Mouse (Mus musculus) CD4-positive, CD25-positive, alpha-beta regulatory T cell, adult 9 weeks (primary cell): ENCODE measurements around the gene S100a11. TPM values are rescaled to one million over a fixed set of nuclear protein-coding genes. Genes with fewer than 3 reads are reported as not detected.

Source experiments
- polyA plus RNA-seq: library from polyadenylated mRNA; unstranded; fragments of 100-300 nt; shearing (Covaris generic); gene quantifications from one replicate; pipeline ENCODE4 v1.2.1, GENCODE M21; 2017

The S100a11 gene
- polyA plus RNA-seq = 715 TPM

GRCm38 (mm10) chr3:93520330-93521193 lies at the start of gene S100a11:
S100a11 (plus strand) TSS chr3:93520488.

GRCm38 (mm10) chr3:93554981-93555877 lies 34.9 kb downstream of the S100a11 start, which contains the start of gene S100a10:
S100a10 (plus strand) TSS chr3:93555080.

Other genes with a start within 250 kb of the S100a11 start
- gene Flg, start 247.0 kb upstream of the S100a11 start, polyA plus RNA-seq = not detected
- gene Hrnr, start 200.7 kb upstream of the S100a11 start, polyA plus RNA-seq = not detected
- gene Rptn, start 126.8 kb upstream of the S100a11 start, polyA plus RNA-seq = not detected
- 0.05 TPM for gene Tchh, start 78.2 kb upstream of the S100a11 start, polyA plus RNA-seq
- gene Tchhl1, start 51.7 kb upstream of the S100a11 start, polyA plus RNA-seq = not detected
- 1,126 TPM for gene S100a10, start 34.6 kb downstream of the S100a11 start, polyA plus RNA-seq
- not detected for gene Tdpoz2, start 132.2 kb downstream of the S100a11 start, polyA plus RNA-seq
- not detected for gene Tdpoz1, start 155.8 kb downstream of the S100a11 start, polyA plus RNA-seq
- not detected for gene Gm37596, start 172.6 kb downstream of the S100a11 start, polyA plus RNA-seq